Mouse (Mus musculus) layer of hippocampus, postnatal 14 days (tissue): ENCODE results near the gene Iqsec1. TPM values are rescaled to one million over a fixed set of nuclear protein-coding genes. Genes with fewer than 3 reads are reported as not detected.

ENCODE experiments used
- DNase-seq, 2 experiments: peaks; one replicate each; pipeline ENCODE4 v3.0.0; 2021 to 2022; ENCODE audit warnings: low spot score in 2 of 2, mixed read lengths in 1 of 2
- total RNA-seq, 2 experiments: library from RNA; stranded (reverse); gene quantifications; 2 replicates each; pipeline ENCODE4 v1.2.3; 2021

Iqsec1 gene
- total RNA-seq, 2 experiments from 2014 or later, result 220 to 234 TPM

DNA sequence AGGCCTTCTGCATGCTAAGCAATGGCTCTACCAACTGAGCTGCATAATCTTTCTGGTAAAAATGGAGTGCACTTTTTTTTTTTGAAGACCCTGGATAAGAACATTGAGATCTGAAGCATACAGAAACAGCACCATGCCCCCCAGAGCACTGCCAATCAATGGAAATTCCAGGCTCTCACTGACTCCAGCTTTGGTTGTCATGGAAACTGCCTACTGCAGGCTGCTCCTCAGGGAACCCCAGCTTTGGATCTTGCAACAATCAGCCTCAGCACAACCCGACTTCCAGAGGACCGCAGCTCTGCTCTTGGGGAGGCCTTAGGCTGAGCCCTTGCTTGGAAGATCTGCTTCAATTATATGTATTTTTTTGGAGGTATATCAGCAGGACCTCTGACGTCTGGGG is 201.9 kb downstream of the Iqsec1 start:
- no peak for DNase-seq

DNA sequence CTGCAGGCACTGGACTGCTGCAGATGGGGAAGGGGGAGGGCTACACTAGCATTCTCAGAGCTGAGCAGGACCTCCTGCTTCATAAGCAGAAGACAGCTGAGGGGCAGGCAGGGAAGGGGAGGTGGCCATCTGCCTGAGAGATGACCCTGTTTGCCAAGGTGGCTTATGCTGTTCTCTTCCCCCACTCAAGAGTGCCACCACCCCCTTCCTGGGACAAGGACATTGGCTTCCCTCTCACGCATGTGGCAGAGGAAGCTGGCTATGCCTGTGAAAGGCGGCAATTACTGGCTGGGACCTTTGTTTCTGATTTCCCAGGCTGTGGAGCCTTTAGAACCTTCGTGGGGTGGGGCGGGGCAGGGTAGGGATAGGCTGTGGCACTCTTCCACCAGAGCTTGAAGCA is 204.5 kb downstream of the Iqsec1 start:
- DNase-seq, result peak in 1 of 2 experiments; percentile 65

DNA sequence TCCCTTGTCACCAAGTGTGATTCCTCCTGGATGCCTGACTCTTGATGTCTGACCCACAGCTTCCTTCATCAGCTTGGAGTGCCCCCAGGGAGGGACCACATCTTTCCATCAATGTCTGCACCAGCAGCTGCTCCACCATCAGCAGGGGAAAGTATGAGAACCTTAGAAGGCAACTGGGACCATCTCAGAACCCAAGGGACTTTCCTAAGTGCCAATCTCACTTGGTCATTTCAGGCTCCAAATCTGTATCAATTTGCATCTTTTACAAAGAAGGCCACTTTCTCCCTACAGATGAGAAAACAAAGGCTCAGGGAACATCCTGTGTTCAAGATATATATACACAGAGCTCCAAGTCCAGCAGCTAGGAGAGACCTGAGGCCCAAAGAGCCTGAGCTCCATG is 205.3 kb downstream of the Iqsec1 start:
- DNase-seq, result no peak

DNA sequence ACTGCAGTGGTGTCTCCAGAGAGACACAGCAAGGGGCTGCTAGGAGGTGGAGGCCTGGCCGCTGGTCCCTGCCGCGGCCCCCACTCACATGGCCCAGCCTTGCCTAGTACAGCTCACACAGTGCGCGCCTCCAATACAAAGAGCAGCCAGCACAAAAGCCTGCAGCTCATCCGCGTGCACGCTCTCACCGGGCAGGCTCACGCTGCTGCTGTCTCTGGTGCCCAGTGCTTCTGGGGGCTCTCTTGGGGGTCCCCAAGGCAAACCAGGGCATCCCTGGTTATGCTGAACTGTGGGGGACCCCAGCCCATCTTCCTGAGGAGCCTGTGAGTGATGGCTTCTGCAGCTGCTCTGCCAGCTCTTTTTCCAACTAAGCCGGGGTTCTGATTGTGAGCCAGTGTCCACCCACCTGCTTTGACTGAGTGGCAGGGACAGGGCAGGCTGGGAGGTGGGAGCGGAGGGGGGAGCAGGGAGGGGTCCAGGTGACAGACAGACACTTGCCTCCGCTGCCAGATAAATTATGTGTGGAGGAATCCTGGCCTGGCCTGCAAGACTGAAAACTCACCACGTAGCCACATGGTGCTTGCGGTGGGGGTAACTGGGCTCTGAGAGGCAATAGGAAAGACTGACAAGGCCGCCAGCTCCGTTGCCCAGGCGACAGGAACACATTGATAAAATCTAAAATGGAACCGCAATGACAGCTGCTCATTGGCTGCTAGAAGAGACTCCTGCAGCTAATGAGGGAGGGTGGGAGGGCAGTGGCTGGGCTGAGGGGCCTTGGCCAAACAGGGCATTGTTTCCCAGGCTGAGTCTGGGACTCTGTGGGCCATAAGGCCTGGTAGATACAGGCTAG is 206.3 kb downstream of the Iqsec1 start:
- peak; percentile 79 to 92 for DNase-seq

DNA sequence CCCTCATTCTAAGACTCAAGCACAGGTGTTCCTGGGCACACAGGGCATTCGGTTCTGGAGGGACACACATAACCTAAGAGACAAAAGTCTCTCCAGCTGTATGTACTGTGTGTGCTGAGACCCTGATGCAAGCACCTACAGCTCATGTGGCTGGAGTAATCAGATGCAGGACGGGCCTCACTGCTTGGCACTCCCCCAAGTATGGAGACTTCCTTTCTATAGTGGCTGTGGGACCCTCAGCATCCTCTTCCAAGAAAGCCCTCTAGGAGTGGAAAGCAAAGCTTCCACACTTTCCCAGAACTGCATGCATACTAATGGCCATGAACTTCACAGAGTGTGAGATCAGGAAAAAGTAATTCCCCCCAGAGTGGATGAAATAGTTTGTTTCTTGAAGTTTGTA is 208.0 kb downstream of the Iqsec1 start:
- no peak for DNase-seq

DNA sequence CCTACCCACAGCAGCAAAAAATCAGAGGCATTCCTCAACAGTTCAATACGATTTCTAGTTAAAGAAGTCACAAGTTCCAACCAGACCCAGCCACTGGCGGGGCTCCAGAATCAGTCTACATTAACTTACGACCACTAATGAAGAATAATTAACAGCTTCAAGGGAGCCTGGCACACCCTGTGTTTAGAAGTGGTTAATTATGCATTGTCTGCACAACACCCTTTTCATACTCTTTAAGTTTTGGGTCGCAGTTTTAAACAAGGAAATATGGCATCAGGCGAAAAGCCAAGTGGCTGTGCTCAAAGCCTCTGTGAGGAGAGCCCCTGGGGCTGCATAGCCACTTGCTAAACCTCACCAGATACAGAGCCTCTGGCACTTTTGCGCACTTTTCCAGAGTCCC is 209.6 kb downstream of the Iqsec1 start:
- no peak for DNase-seq

DNA sequence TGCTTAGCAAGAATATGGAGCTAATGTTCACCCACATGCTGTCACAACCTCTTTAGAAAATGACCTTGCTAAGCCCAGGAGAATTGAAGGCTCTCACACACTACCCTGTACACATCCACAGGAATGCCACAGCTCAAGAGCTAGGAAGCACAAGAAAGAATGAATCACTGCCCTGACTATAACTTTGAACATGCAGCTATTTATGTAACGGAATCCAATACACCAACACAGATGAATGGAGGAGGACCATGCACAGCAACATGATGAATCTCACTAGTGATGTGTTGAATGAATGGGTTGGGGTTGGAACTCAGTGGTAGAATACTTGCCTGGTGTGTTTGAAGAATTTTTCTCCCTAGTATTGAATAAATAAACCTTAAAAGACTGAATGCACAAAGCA is 211.2 kb downstream of the Iqsec1 start:
- DNase-seq, result no peak

DNA sequence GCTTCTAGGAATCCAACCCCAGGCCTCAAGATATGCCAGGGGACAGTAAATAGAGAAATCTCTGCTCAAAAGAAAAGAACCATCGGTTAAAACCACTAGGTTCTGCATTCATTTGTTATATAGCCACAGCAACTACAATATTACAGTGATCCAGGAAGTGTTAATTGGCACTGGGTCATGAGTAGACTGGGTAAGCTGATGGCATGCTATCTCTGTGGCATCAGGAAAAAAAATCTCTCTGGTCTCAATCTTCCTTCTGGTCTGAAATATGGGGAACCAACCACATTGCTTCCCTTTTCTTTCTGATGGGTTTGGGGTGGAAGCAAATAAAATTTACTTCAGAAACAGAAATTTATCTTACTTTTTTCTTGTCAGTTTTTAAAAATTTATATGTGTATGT is 212.9 kb downstream of the Iqsec1 start:
- DNase-seq, result no peak

DNA sequence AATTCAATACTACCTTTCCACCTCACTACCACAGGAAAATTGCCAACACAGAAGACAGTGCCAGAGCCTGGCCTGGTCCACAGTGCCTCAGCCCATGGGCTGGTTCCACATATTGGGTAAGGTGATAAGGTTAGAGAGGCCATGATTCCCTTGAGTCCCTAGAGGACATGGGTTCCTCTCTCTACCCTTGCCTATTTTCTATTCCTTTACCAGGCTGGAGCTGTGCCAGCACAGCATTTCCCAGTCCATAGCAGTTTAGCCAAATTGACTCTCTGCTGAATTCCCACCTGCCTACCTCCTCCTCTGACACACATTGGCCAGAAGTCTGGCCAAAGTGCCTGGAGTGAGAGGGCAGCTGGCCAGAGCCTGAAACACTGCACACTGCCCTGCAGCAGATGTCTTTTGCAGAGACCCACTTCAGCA is 214.7 kb downstream of the Iqsec1 start:
- no peak for DNase-seq

DNA sequence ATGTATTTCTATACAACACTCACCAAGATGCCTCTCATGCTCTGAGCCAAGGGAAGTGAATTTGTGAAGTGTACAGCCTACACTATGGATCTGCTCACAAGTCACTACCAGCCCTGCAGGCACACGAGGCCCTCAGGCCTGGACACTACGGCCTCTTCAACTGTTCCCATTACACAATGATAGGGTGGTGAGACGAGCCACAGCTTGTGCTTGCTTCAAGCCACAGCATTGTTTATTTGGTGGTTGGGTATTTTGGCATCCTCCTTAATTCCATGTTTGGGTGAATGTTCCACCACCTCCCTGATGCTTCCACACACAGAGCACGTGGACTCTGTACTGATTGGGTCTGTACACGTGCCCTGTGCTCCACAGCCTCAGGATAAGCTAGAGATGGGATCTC is 216.4 kb downstream of the Iqsec1 start:
- no peak for DNase-seq

DNA sequence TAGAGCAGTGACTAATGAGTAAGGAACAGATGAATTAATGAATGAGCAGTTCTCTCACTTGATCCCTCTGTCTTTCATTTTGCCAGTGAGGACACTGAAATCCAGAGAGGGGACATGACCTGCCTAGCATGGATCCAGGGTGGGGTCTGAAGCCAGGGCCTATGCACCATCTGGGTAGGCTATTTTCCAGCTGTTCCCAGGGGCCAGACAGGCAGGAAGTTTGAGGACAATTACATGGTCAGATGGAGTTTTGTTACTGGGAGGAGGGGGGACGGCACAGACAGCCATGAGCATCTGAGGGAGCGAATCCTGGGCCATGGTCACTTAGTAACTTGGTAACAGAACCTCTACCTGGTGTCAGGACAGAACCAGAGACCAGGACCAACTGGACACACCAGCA is 220.0 kb downstream of the Iqsec1 start:
- no peak for DNase-seq

DNA sequence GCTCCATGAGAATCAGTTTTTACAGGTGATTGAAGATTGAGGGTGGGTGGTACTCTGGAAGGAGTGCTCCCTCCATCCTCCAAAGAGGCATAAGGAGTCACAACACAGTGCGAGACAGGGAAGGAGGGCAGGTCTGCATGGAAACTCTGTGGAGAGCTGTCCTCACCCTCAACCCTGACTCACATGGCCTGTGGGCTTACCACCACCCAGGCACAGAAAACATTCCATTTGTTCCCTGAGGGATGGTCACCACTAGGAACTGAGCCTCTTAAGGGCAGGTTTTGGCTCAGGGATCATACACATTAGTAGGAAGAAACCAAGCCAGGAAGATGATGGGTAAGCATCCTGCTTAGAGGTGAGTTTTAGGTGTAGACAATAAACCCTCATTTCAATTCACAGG is 220.6 kb downstream of the Iqsec1 start:
- no peak for DNase-seq

DNA sequence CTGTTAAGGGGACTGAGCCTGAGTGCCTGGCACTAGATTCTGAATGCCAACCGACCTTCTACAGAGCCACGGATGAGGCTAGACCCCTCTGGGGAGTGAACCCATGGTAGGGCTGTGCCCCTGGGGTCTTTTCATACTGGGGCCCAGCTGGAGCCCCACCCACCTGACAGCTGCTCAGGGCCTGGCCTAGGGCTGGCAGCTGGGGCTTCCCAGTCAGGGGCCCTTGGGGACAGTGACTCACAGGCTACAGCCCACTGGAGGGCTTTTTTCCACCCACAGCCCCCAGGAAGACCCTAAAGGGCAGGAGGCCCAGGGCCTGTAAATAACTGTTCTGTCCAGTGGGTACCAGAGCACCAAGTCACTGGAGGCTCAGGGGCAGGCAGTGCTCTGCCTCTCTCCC is 223.7 kb downstream of the Iqsec1 start:
- no peak for DNase-seq

DNA sequence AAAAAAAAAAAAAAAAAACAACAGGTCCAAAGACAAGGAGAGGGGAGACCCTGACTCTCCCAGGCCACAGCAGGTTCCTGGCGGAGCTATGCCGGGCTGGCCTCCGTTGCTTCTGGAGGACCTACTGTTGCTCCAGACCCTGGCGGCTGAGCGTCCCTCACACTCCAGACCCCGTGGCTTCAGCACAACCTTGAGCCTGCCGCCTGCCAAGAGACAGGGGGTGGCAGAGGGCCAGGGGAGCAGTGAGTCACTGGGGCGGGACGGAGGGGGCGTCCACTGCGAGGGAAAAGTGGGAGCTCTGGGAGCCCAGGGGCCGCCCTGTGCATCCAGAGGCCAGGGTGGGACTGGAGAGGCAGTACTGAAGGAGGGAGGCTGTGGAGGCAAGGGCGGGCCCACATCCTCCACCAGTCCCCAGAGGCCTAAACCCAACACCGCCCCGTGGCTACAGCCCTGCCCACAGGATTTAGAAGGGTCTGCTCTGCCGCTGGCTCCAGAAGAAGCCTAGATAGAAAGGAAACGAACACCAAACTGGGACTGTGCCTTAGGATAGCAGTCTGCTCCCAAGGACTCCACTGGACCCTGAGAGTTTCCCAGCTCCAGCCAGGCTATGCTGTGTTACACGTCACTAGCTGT is 224.4 kb downstream of the Iqsec1 start:
- peak in 1 of 2 experiments; percentile 57 for DNase-seq

DNA sequence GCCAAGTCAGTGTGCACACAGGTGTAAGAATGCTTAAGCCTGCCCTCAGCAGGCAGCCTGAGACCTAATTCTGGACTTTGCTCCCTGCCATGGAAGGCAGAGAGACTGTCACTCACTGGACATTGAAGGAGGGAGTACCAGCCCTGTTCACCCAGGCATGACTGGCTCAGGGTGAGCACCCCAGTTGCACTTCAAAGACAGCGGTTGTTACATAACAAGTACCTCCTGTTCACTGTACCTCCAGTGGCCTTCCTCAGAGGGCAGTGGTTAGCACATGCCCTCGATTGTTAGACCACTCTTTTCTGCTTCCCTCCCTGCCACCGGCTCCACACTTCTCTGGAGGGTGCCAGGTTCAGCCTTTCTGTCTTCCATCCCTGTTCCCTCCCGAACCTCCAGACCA is 225.2 kb downstream of the Iqsec1 start:
- DNase-seq, result no peak

DNA sequence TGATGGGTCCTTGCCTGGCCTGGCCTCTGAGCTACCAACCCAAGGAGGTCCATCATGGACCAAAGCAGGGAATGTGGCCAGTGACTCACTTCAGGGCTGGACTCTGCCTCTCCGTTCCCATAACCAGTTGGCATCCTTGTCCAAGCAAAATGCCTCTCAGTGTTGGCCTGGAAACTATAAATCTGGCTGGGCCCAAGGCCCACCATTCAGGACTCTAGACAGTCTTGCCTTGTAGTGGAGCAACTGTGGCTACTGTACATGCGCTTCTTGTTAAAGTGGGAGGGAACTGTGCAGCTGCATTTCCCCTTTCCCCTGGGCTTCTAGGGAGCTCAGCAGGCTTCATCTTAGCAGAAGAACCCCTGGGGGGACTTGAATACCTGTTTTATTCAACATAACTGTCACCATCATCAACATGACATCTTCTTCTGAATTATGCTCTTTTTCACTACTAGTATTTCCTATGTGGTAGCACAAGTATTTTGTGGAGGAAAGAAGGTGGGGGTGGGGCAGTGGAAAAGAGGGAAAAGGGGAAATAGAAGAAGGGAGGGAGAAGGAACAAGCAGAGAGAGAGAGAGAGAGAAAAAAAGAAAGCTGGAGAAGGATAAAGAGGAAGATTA is 226.3 kb downstream of the Iqsec1 start:
- no peak for DNase-seq

DNA sequence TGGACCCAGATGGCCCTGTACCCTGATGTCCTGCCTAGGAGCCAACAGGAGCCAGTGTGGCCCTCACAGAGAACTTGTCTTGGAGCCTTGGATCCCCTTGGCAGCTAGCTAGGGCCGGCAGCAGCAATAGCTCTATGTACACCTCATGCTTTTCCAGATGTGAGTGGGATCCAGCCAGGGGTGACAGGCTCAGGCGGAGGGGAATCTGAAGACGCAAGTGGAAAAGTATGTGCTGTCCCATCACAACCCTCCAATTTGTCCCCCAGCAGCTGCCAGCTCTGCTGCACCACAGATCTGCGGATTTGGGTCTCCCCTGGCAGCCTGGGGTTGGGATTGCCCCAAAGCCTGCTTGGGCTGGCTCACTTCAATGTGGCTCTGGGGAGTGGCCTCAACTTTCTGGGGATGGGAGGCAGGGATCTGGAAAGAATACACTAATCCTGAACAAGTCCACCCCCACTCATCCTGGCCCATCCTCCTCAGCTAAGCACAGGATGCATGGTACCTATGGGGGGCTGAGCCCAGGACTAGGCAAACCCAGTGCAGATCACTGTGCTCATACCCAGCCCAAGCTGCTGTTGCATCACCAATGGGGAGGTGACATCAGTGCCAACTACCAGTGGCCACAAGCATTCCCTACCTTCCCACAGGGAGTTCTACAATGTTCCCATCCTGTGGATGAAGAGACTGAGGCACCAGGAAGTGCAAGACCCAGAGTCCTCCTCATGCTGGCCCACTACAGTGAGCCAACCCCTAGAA is 227.0 kb downstream of the Iqsec1 start:
- DNase-seq, result no peak

DNA sequence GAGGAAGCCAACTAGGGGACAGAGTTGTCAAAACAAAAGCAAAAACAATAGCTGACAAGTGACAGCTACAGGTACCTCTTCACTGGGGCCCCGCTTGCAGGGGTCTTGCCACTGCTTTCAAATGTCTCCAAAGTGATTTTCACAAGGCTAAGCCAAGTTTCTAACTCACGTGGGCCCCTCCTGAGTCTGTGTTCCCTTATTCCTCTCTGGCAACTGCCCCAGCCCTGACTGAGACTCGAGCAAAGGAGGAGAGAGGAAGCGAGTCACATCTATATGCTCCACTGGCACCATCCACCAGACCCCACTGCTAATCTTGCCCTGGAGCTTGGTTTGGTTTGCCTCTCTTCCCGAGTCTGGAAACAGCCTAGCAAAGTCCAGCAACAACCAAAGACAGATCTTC is 227.6 kb downstream of the Iqsec1 start:
- no peak for DNase-seq

DNA sequence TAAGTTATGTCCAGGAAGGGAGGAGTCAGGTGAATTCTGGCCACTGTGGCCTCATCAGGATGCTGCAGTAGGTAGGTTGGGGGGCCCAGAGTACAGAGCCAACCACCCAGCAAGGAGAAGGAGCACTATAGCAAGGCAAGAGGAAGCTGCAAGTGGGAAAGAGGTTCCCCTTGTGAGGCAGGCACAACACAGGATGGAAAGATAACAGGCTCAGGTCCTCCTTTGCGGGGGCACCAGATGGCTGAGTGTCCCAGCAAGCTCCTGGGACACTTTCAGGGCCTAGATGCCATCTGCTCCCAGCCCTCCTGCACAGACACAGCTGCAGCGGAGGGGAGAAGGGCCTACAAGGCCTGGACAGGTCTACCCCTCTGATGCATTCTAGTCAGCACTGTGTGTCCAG is 228.7 kb downstream of the Iqsec1 start:
- no peak for DNase-seq

DNA sequence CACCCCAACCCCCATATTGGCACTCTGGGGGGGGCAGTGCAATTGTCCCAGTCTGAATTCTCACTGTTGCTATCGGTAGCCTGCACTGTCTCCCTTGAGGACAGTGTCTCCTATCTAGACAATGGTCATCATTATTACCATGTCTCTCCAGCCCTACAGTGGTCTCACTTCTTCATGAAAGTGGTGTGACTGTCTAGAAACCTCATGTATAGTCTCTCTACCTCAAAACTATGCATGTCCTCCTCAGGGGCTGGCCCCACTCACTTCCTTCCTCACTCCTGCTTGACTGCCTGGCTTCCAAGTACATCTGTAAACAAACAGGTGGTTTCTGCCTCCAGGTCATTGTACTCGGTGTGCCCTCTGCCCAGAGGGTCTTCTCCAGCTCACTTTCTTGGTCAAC is 230.3 kb downstream of the Iqsec1 start:
- no peak for DNase-seq

DNA sequence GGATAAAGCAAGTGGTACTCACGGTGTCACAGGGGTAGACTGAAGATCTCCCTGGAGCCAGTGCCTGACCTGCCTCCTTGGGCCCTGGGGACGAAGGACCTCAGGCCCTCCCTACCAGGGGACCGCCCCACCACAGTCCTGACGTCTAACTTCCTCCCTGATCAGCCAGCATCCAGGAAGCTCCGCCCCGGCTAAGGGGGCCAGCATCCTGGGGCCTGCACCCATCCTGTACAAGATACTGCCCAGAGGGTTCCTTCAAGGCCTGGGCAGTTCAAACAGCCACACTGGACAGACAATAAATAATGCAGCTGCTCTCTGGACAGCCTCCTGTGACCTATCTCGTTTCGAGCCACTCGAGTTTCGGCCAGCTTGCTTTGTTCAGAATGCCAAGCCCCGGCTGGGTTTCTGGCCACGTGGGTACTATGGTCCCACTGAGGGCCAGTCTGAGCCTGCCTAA is 231.0 kb downstream of the Iqsec1 start:
- DNase-seq, result no peak

DNA sequence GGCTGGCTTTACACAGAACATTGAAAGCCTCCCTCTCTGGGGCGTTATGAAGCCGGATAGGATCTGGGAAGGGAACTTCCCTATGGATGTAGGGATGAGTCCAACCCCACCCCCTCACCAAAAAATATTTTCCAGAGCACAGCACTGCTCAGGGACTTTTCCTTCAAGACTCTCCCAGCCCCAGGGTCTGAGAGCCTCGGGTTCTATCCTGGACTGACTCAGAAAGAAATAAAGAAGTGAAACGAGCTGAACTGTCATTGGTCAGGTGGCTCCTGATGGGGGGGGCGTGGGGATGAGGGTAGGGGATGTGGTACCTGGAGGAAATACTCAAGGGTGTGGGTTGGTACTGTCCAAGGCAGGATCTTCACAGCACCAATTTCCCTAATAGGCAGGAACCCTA is 231.9 kb downstream of the Iqsec1 start:
- DNase-seq, result no peak
